ENCODE assay signal across 8 mouse cellular contexts in the genomic region with DNA sequence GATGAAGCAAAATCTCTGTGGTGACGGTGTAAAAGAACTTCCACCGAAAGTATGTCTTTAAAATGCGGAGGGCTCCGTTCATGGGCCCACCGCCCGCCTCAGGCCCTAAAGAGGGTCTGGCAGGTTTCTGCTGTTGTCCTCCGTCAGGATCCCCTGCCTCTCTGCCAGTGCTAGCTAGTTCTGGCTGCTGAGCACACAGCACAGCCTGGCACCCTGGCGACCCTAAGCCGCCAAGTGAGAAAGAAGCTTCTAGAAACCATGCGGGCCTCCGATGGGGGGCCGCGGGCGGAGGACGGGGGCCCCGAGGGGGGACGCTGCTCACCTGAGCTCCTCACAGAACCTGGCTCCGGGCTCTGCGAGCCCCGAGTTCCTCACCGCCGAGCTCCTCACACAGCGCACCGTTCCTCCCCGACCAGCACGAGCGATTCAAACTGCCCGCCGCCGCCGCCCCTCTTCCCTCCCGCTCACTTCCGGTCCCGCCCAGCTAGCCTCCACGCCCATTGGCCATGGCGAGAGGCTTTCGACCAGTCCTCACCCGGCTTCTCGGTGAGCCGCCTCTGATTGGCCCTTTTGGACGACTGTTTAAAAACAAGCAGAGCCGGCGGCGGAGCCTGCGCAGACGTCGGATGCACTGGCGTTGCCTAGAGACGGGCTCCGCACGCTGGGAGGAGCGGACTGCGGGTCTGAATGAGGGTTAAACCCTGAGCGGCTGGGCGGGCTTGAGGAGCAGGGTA. TPM values are rescaled to one million over a fixed set of nuclear protein-coding genes. Genes with fewer than 3 reads are reported as not detected.
A peak's percentile ranks its signal among the peaks of the same experiment; 100 is the strongest.
DNase-seq lines count a peak whose midpoint lies in the region; ATAC-seq lines count a peak whose summit lies in the region.

A gene (minus strand): TSS at position 433 of the 734 bp plus-strand sequence.

- H3K9me3 ChIP-seq in lung, embryonic 16.5 days (ENCODE audit: control insufficient read depth, low read length), result no peaks in the 10 kb centered on the region

- peaks cover 16% of the 10 kb centered on the region for H3K4me1 ChIP-seq in lung, embryonic 16.5 days (replicated peaks; ENCODE audit: control insufficient read depth, insufficient read depth, low read length)

- peak; percentile 94 for DNase-seq in MEL-GATA-1-ER (ENCODE audit: extremely low read depth, low read depth)
- DNase-seq in cerebellum, adult 8-10 months, result peak; percentile 95
- peak; percentile 99 for DNase-seq in forelimb bud, embryonic 11.5 days (ENCODE audit: low read depth, low spot score)
- DNase-seq in layer of hippocampus, adult 9-10 months (ENCODE audit: low spot score), result peak; percentile 90
- peak; percentile 92 for DNase-seq in ovary, postnatal 10 days (ENCODE audit: low spot score)
- DNase-seq in thymus, postnatal 10 days (ENCODE audit: low spot score in 2 of 2), result peak; percentile 97 to 98

- H3K36me3 ChIP-seq in lung, embryonic 16.5 days (ENCODE audit: control insufficient read depth, insufficient read depth, low read length), result peaks cover 20% of the 10 kb centered on the region

- WGBS in lung, embryonic 16.5 days, result under 1% methylated on average over 44 of the region's 55 CpGs

- ATAC-seq in hematopoietic stem cell, adult 5-6 weeks (replicated peaks in 1 of 2; ENCODE audit: insufficient read depth in 1 of 2, low FRiP score in 2 of 2, low TSS enrichment in 1 of 2, low read depth in 1 of 2, poor library complexity in 2 of 2, severe bottlenecking in 2 of 2), result peak; percentile 100
- ATAC-seq in lung, embryonic 16.5 days (ENCODE audit: low read depth), result peak; percentile 100

- peak within 1 kb of the TSS; percentile 78 for H3K9ac ChIP-seq in lung, embryonic 16.5 days (ENCODE audit: low read length)

- peak within 1 kb of the TSS; percentile 48 for H3K27ac ChIP-seq in lung, embryonic 16.5 days (ENCODE audit: low read length)

- peak within 1 kb of the TSS; percentile 82 for H3K4me2 ChIP-seq in lung, embryonic 16.5 days (ENCODE audit: low read depth, low read length)

- peak within 1 kb of the TSS; percentile 71 for H3K4me3 ChIP-seq in lung, embryonic 16.5 days (ENCODE audit: low read length)

- H3K27me3 ChIP-seq in lung, embryonic 16.5 days (ENCODE audit: control insufficient read depth, insufficient read depth, low read depth, low read length), result no peaks in the 10 kb centered on the region

RNA-seq across cellular contexts. Expression of the gene that starts here (rescaled TPM):
- 42.1 and 66.3 TPM in 2 replicates for total RNA-seq in hematopoietic stem cell, adult 5-6 weeks (2017)
- polyA plus RNA-seq in lung, embryonic 16.5 days (2015; fragmentation: Nextera tagmentation; extraction: Ambion mirVana), result 92.2 and 94.9 TPM in 2 replicates

Comparison
In these comparisons a context has a peak if more than half of its experiments do, and no peak if none do; other contexts are left out.
1. Peak in every context shown above with its lines: DNase-seq, ATAC-seq, H3K4me3 ChIP-seq and H3K27ac ChIP-seq.